Comparison of ENCODE assay signal across 10 mouse cellular contexts in genomic region chr11:30257812-30258211, GRCm38 (mm10). TPM values are rescaled to one million over a fixed set of nuclear protein-coding genes. Genes with fewer than 3 reads are reported as not detected.
DNase-seq lines count a peak whose midpoint lies in the region; ATAC-seq and TF ChIP-seq lines count a peak whose summit lies in the region.
"Had no signal": no experiment of that assay in that cellular context is flagged by ENCODE, and none has a peak within 500 bp of the region (broad histone marks: within the 10 kb centered on the region; RNA-seq: fewer than 3 reads in every experiment).

No protein-coding gene starts in this region.

- H3K9ac ChIP-seq in forebrain, embryonic 13.5 days, result no peak overlapping the region
- H3K9ac ChIP-seq: neural tube, embryonic 13.5 days had no signal

- peak; percentile 44 for DNase-seq in kidney, postnatal 10 days
- no peak for DNase-seq in kidney, postnatal 4 days
- peak; percentile 77 to 89 for DNase-seq in adrenal gland, postnatal 36 days
- peak; percentile 53 for DNase-seq in heart, postnatal 25 days (ENCODE audit: low spot score)
- DNase-seq in layer of hippocampus, adult 18-20 months (ENCODE audit: low spot score in 2 of 2), result no peak
- DNase-seq in ovary, postnatal 14 days (ENCODE audit: low spot score), result no peak

- peaks cover 16% of the 10 kb centered on the region for H3K4me1 ChIP-seq in embryonic fibroblast, embryonic 13.5 days (ENCODE audit: control insufficient read depth, insufficient read depth, low read length)
- no peaks in the 10 kb centered on the region for H3K4me1 ChIP-seq in forebrain, embryonic 13.5 days

- H3K4me2 ChIP-seq in forebrain, embryonic 13.5 days, result no peak overlapping the region
- H3K4me2 ChIP-seq: neural tube, embryonic 13.5 days had no signal

- no peak overlapping the region for H3K4me3 ChIP-seq in embryonic fibroblast, embryonic 13.5 days (ENCODE audit: insufficient read depth, low read length)
- no peak overlapping the region for H3K4me3 ChIP-seq in forebrain, embryonic 13.5 days
- H3K4me3 ChIP-seq: neural tube, embryonic 13.5 days had no signal

- intact Hi-C loops in heart, postnatal 25 days (cut with DNase I), result no loop called here

- ATAC-seq in forebrain, embryonic 13.5 days, result no peak

- no peaks in the 10 kb centered on the region for H3K27me3 ChIP-seq in forebrain, embryonic 13.5 days
- H3K27me3 ChIP-seq: neural tube, embryonic 13.5 days had no signal

- no peak for TF ChIP-seq CTCF in embryonic fibroblast, embryonic 13.5 days (IDR thresholded peaks at IDR 0.05; ENCODE audit: borderline replicate concordance, insufficient read depth, low read length)

- H3K27ac ChIP-seq in embryonic fibroblast, embryonic 13.5 days (ENCODE audit: insufficient read depth, low read length), result peak overlapping the region; percentile 3; the same call in 1 of the 2 replicates
- no peak overlapping the region for H3K27ac ChIP-seq in forebrain, embryonic 13.5 days
- H3K27ac ChIP-seq: macrophage; neural tube, embryonic 13.5 days had no signal

- 79% methylated on average over 1 of the region's 1 CpGs for WGBS in forebrain, embryonic 13.5 days

- H3K36me3 ChIP-seq in forebrain, embryonic 13.5 days (ENCODE audit: poor library complexity, severe bottlenecking), result no peaks in the 10 kb centered on the region
- H3K36me3 ChIP-seq: neural tube, embryonic 13.5 days had no signal

- H3K9me3 ChIP-seq in forebrain, embryonic 13.5 days (replicated peaks), result 0 out of 2 replicates have a peak, but pooled peaks cover 3% of the 10 kb centered on the region
- H3K9me3 ChIP-seq: neural tube, embryonic 13.5 days had no signal

- no peak for TF ChIP-seq POLR2A in embryonic fibroblast, embryonic 13.5 days (IDR thresholded peaks at IDR 0.05; ENCODE audit: low read depth, low read length)

RNA-seq across cellular contexts. Expression of gene Sptbn1, which starts 10.2 kb away (rescaled TPM):
- 100 to 1,000 TPM; 310 to 342 TPM for total RNA-seq in adrenal gland, postnatal 36 days (2021)
- 268 and 314 TPM in 2 replicates for polyA plus RNA-seq in embryonic fibroblast, embryonic 13.5 days (2011; ENCODE audit: insufficient read length, low read depth, missing spikeins)
- 100 to 1,000 TPM; 487 to 529 TPM for total RNA-seq in heart, postnatal 25 days (2021)
- total RNA-seq in layer of hippocampus, adult 18-20 months (2021), result 100 to 1,000 TPM; 537 TPM
- polyA plus RNA-seq in forebrain, embryonic 13.5 days (2015; fragmentation: Nextera tagmentation; extraction: Ambion mirVana), result 85.6 and 94.0 TPM in 2 replicates

Comparison
In these comparisons a context has a peak if more than half of its experiments do, and no peak if none do; other contexts are left out.
1. DNase-seq: peak in kidney, postnatal 10 days (single experiment), adrenal gland, postnatal 36 days (2 of 2) and heart, postnatal 25 days (single experiment); none in kidney, postnatal 4 days (0 of 2), layer of hippocampus, adult 18-20 months (0 of 2) and ovary, postnatal 14 days (single experiment).